Mouse (Mus musculus): ENCODE measurements around the gene March2. TPM values are rescaled to one million over a fixed set of nuclear protein-coding genes. Genes with fewer than 3 reads are reported as not detected.

The March2 gene
- polyA plus RNA-seq, 1 experiment: 17.1 TPM

- Histone ChIP-seq H3K9me3 (replicated peaks; ENCODE audit: control insufficient read depth, insufficient read depth, low read length, poor library complexity, severe bottlenecking) (no peaks in the 10 kb centered on the region), H3K27me3 (ENCODE audit: control insufficient read depth, insufficient read depth, low read length, poor library complexity, severe bottlenecking) (no peaks in the 10 kb centered on the region), H3K27ac (ENCODE audit: insufficient read depth, low read length) (peak overlapping the region; percentile 62), H3K36me3 (ENCODE audit: control insufficient read depth, insufficient read depth, low read length, poor library complexity, severe bottlenecking) (peaks cover 16% of the 10 kb centered on the region), H3K9ac (ENCODE audit: low read depth, poor library complexity, severe bottlenecking) (peak overlapping the region; percentile 89), H3K4me1 (ENCODE audit: control insufficient read depth, insufficient read depth, low read length) (no peaks in the 10 kb centered on the region), H3K4me3 (ENCODE audit: low read depth, low read length) (peak overlapping the region; percentile 84)
- TF ChIP-seq EP300 (IDR thresholded peaks at IDR 0.05; ENCODE audit: insufficient read depth, low read depth, low read length): no peak
- peak; percentile 88 for TF ChIP-seq POLR2A (IDR thresholded peaks at IDR 0.05; ENCODE audit: insufficient read depth, low read length)
These were observed 33.2 kb downstream of the March2 start for GRCm38 (mm10) chr17:33685249-33685653.

- Histone ChIP-seq H3K4me1 (ENCODE audit: control insufficient read depth, insufficient read depth, low read length) (no peaks in the 10 kb centered on the region), H3K4me3 (ENCODE audit: low read depth, low read length) (peak overlapping the region; percentile 84), H3K9ac (ENCODE audit: low read depth, poor library complexity, severe bottlenecking) (peak overlapping the region; percentile 89), H3K27me3 (ENCODE audit: control insufficient read depth, insufficient read depth, low read length, poor library complexity, severe bottlenecking) (no peaks in the 10 kb centered on the region), H3K36me3 (ENCODE audit: control insufficient read depth, insufficient read depth, low read length, poor library complexity, severe bottlenecking) (peaks cover 16% of the 10 kb centered on the region), H3K27ac (ENCODE audit: insufficient read depth, low read length) (peak overlapping the region; percentile 62), H3K9me3 (replicated peaks; ENCODE audit: control insufficient read depth, insufficient read depth, low read length, poor library complexity, severe bottlenecking) (no peaks in the 10 kb centered on the region)
- TF ChIP-seq CTCF (IDR thresholded peaks at IDR 0.05; ENCODE audit: low read depth, low read length): peak; percentile 13
- no peak for TF ChIP-seq POLR2A (IDR thresholded peaks at IDR 0.05; ENCODE audit: insufficient read depth, low read length)
- TF ChIP-seq EP300 (IDR thresholded peaks at IDR 0.05; ENCODE audit: insufficient read depth, low read depth, low read length): no peak
These were observed 33.7 kb downstream of the March2 start for GRCm38 (mm10) chr17:33684671-33685231.

GRCm38 (mm10) chr17:33681767-33682166 lies 36.7 kb downstream of the March2 start:
- Histone ChIP-seq H3K27ac (ENCODE audit: insufficient read depth, low read length) (no peak overlapping the region), H3K9ac (ENCODE audit: low read depth, poor library complexity, severe bottlenecking) (no peak overlapping the region), H3K36me3 (ENCODE audit: control insufficient read depth, insufficient read depth, low read length, poor library complexity, severe bottlenecking) (peaks cover 35% of the 10 kb centered on the region), H3K4me1 (ENCODE audit: control insufficient read depth, insufficient read depth, low read length) (no peaks in the 10 kb centered on the region), H3K27me3 (ENCODE audit: control insufficient read depth, insufficient read depth, low read length, poor library complexity, severe bottlenecking) (no peaks in the 10 kb centered on the region), H3K4me3 (ENCODE audit: low read depth, low read length) (no peak overlapping the region), H3K9me3 (replicated peaks; ENCODE audit: control insufficient read depth, insufficient read depth, low read length, poor library complexity, severe bottlenecking) (no peaks in the 10 kb centered on the region)
- TF ChIP-seq EP300 (IDR thresholded peaks at IDR 0.05; ENCODE audit: insufficient read depth, low read depth, low read length) (no peak), CTCF (IDR thresholded peaks at IDR 0.05; ENCODE audit: low read depth, low read length) (no peak), POLR2A (IDR thresholded peaks at IDR 0.05; ENCODE audit: insufficient read depth, low read length) (no peak)

GRCm38 (mm10) chr17:33678771-33679170 lies 39.7 kb downstream of the March2 start:
- TF ChIP-seq CTCF (IDR thresholded peaks at IDR 0.05; ENCODE audit: low read depth, low read length) (no peak), POLR2A (IDR thresholded peaks at IDR 0.05; ENCODE audit: insufficient read depth, low read length) (no peak), EP300 (IDR thresholded peaks at IDR 0.05; ENCODE audit: insufficient read depth, low read depth, low read length) (no peak)
- Histone ChIP-seq H3K4me3 (ENCODE audit: low read depth, low read length) (no peak overlapping the region), H3K9me3 (replicated peaks; ENCODE audit: control insufficient read depth, insufficient read depth, low read length, poor library complexity, severe bottlenecking) (no peaks in the 10 kb centered on the region), H3K4me1 (ENCODE audit: control insufficient read depth, insufficient read depth, low read length) (no peaks in the 10 kb centered on the region), H3K27ac (ENCODE audit: insufficient read depth, low read length) (no peak overlapping the region), H3K9ac (ENCODE audit: low read depth, poor library complexity, severe bottlenecking) (no peak overlapping the region), H3K27me3 (ENCODE audit: control insufficient read depth, insufficient read depth, low read length, poor library complexity, severe bottlenecking) (no peaks in the 10 kb centered on the region), H3K36me3 (ENCODE audit: control insufficient read depth, insufficient read depth, low read length, poor library complexity, severe bottlenecking) (peaks cover 43% of the 10 kb centered on the region)

- Histone ChIP-seq H3K9ac (ENCODE audit: low read depth, poor library complexity, severe bottlenecking) (no peak overlapping the region), H3K9me3 (replicated peaks; ENCODE audit: control insufficient read depth, insufficient read depth, low read length, poor library complexity, severe bottlenecking) (no peaks in the 10 kb centered on the region), H3K4me3 (ENCODE audit: low read depth, low read length) (no peak overlapping the region), H3K4me1 (ENCODE audit: control insufficient read depth, insufficient read depth, low read length) (no peaks in the 10 kb centered on the region), H3K36me3 (ENCODE audit: control insufficient read depth, insufficient read depth, low read length, poor library complexity, severe bottlenecking) (peaks cover 27% of the 10 kb centered on the region), H3K27me3 (ENCODE audit: control insufficient read depth, insufficient read depth, low read length, poor library complexity, severe bottlenecking) (no peaks in the 10 kb centered on the region), H3K27ac (ENCODE audit: insufficient read depth, low read length) (no peak overlapping the region)
- no peak for TF ChIP-seq CTCF (IDR thresholded peaks at IDR 0.05; ENCODE audit: low read depth, low read length)
- TF ChIP-seq POLR2A (IDR thresholded peaks at IDR 0.05; ENCODE audit: insufficient read depth, low read length): no peak
- TF ChIP-seq EP300 (IDR thresholded peaks at IDR 0.05; ENCODE audit: insufficient read depth, low read depth, low read length): no peak
These were observed 42.4 kb downstream of the March2 start for GRCm38 (mm10) chr17:33676086-33676485.

GRCm38 (mm10) chr17:33675452-33675851 lies 43.0 kb downstream of the March2 start:
- H3K27me3 ChIP-seq (ENCODE audit: control insufficient read depth, insufficient read depth, low read length, poor library complexity, severe bottlenecking): no peaks in the 10 kb centered on the region
- no peak overlapping the region for H3K27ac ChIP-seq (ENCODE audit: insufficient read depth, low read length)
- H3K4me3 ChIP-seq (ENCODE audit: low read depth, low read length): no peak overlapping the region
- no peak for TF ChIP-seq EP300 (IDR thresholded peaks at IDR 0.05; ENCODE audit: insufficient read depth, low read depth, low read length)
- no peak for TF ChIP-seq CTCF (IDR thresholded peaks at IDR 0.05; ENCODE audit: low read depth, low read length)
- no peak for TF ChIP-seq POLR2A (IDR thresholded peaks at IDR 0.05; ENCODE audit: insufficient read depth, low read length)
- H3K9me3 ChIP-seq (replicated peaks; ENCODE audit: control insufficient read depth, insufficient read depth, low read length, poor library complexity, severe bottlenecking): no peaks in the 10 kb centered on the region
- no peak overlapping the region for H3K9ac ChIP-seq (ENCODE audit: low read depth, poor library complexity, severe bottlenecking)
- H3K36me3 ChIP-seq (ENCODE audit: control insufficient read depth, insufficient read depth, low read length, poor library complexity, severe bottlenecking): peaks cover 27% of the 10 kb centered on the region
- H3K4me1 ChIP-seq (ENCODE audit: control insufficient read depth, insufficient read depth, low read length): no peaks in the 10 kb centered on the region
